Mouse (Mus musculus) ES-E14 (cell line): Measurements from ENCODE around the gene Uqcrfs1.

Source experiments
- CHD2 ChIP-seq: IDR thresholded peaks from 2 replicates; pipeline ENCODE4 v1.6.1; 2014; ENCODE audit warnings: mild to moderate bottlenecking, low read depth, low read length, inconsistent platforms
- HCFC1 ChIP-seq: IDR thresholded peaks from 2 replicates; pipeline ENCODE4 v1.6.1; 2012; ENCODE audit warnings: low read length, inconsistent platforms, borderline replicate concordance; ENCODE audit not compliant: insufficient read depth
- MAFK ChIP-seq: IDR thresholded peaks from 2 replicates; pipeline ENCODE4 v1.6.1; 2014; ENCODE audit warnings: mild to moderate bottlenecking, low read depth, low read length, inconsistent platforms; ENCODE audit not compliant: insufficient read depth
- ZC3H11A ChIP-seq: IDR thresholded peaks from 2 replicates; pipeline ENCODE4 v1.6.1; 2012; ENCODE audit warnings: low read depth, mild to moderate bottlenecking, inconsistent platforms, low read length, borderline replicate concordance
- ZNF384 ChIP-seq: IDR thresholded peaks from 2 replicates; pipeline ENCODE4 v1.6.1; 2012; ENCODE audit warnings: low read depth, low read length, inconsistent platforms

GRCm38 (mm10) chr13:30578806-30579205 lies 33.6 kb upstream of the Uqcrfs1 start:
- no peak for TF ChIP-seq HCFC1
- TF ChIP-seq ZC3H11A, result no peak
- no peak for TF ChIP-seq CHD2
- TF ChIP-seq MAFK, result no peak
- no peak for TF ChIP-seq ZNF384
